Mouse (Mus musculus) bone marrow, adult 2 months (tissue): ENCODE measurements around the gene Gm8271.
"Not testable (repeated sequence)": the region's sequence is repeated elsewhere in the genome, so short reads cannot be mapped to it uniquely, and the experiment has no call there.

ENCODE experiments used
- CTCF ChIP-seq: fragments of 200-500 bp; IDR thresholded peaks from 2 replicates; pipeline ENCODE4 v1.5.1; 2011; ENCODE audit warnings: low read length, control low read depth; ENCODE audit not compliant: control insufficient read depth, insufficient read depth
- POLR2A ChIP-seq: fragments of 200-500 bp; IDR thresholded peaks from 2 replicates; pipeline ENCODE4 v1.6.1; 2011; ENCODE audit warnings: low read depth, mild to moderate bottlenecking, control low read depth, low read length, borderline replicate concordance; ENCODE audit not compliant: control insufficient read depth

DNA sequence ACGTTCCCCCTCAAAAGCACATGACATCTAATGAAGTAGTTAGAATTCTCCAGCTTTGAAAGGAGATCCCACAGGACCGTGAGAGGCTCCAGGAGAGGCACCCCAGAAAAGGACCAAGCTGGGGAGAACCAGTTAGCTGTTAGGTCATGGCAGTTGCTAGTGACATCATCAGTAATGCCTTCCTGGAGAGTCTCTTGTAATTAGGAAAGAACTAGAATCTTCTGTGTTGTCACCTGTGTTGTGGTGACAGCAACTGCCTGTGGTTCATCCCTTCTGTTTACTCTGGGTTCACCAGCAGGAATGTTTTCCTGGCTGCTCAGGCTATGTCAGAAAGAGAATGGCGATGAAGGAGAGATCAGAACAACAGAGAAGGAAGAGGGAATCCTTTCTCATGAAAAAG, at the start of gene Gm8271:
- not testable (repeated sequence) for TF ChIP-seq CTCF, POLR2A
